Mouse (Mus musculus): ENCODE data around the gene Slc10a7.
"Not testable (repeated sequence)": the region's sequence is repeated elsewhere in the genome, so short reads cannot be mapped to it uniquely, and the experiment has no call there.

Slc10a7 gene

DNA sequence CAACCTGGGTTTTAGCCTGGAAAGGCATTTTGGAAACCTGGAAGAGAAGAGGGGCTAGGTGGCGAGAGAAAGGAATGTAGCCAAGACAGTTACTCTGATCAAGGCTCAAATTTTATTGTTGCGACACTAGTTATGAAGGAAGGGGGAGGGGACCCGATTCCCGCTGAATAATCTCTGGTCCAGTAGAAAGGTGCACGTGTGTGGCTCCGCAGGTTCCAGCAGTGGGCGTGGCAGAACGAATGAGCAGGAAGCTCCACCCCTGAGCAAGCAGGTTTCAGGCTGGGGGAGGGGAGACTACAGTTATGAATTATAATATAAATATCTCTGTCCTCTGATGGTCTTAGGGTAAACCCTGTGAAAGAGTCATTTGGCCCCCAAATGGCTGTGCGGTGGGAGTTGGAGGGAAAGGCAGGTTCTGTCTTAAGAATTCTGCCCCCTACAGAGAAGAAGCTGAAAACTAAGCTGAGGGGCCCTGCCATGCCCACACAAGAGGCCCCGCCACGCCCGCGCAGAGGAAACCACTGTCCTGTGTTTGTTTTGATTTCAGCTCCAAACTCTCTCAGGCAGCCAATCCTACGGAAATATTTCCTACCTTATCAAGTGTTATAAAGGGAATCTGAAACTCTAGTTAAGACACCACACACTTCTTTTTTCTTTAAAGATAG, 36.1 kb downstream of the Slc10a7 start:
- DNase-seq (ENCODE audit: low spot score) = not testable (repeated sequence)

- no peak for DNase-seq (ENCODE audit: low spot score)
Observed at GRCm38 (mm10) chr8:78549971-78550751, 41.0 kb downstream of the Slc10a7 start.

DNA sequence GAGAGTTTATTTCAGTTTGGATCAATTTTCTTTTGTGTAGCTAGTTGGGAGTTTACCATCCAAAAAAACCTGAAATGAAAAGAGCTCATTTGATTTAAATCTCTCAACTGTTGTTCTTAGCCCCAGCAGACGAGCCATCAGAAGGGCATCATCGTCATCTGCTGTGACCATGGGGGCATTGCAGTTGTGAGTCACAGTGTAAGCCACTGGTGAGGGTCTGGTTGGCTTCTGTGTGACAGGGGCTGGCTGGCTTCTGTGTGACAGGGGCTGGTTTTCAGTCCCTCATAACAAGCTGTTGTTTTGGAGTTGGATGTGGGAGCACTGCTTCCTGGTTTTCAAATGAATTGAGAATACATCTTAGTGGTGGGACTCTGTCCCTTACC, 41.6 kb downstream of the Slc10a7 start:
- DNase-seq (ENCODE audit: low spot score) = no peak

GRCm38 (mm10) chr8:78555817-78556216, 46.7 kb downstream of the Slc10a7 start:
- DNase-seq (ENCODE audit: low spot score) = no peak

DNA sequence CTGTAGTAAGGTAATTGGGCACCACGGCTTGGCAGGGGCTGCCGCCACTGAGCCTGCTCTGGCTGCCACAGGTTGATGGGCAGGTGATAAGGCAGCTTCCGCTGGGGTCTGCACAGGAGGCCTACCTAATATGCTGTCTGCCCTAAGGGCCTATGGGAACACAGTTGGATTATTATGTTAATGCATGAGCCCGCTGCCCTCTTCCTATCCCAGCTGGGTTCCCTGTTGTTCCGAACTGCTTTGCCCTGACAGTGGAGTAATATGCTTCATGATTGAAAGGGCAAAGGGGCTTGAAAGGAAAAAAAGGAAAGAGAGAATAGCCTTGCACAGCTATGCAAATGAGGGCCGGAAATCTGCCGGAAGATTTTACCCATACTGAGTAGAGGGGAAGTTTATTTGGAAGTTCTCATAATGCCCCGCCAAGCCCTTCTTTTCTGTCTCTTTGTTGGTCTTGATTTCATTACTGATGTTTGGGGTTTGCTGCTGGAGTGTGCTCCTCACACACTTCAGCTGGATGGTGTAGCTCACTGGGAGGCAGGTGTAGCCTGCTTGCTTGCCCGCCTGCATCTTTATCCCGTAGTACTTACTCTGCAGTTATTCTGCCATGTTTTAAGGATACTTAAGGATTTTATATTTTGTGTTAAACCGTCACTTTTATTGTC, 47.8 kb downstream of the Slc10a7 start:
- no peak for DNase-seq (ENCODE audit: low spot score)

GRCm38 (mm10) chr8:78561620-78562019, 52.5 kb downstream of the Slc10a7 start:
- DNase-seq (ENCODE audit: low spot score) = peak; percentile 10

DNA sequence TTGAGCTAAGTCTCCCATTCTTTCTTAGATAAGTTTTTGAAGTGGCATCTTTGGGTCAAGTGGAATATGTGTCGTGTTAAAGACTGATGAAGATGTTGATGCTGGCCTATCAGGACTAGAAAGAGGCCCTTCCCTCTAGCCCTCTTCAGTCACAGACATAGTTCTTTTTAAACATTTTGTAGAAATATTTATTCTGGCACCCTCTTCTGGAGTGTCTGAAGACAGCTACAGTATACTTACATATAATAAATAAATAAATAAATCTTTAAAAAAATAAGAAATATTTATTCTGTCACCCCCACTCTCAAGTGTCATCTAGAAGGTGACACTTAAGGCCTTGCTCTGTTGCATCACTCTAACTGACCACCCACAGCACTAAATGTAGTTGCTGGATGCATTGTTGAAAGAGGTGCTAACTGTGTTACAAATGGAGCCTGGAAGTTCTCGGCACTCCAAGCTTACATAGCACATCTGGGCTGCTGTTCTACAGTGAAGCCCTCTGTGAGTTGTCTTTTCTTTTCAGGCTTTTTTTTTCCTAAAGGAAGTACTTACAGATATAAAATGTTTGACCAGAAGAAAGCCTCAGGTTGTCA, 54.4 kb downstream of the Slc10a7 start:
- DNase-seq (ENCODE audit: low spot score) = no peak

GRCm38 (mm10) chr8:78564200-78564599, 55.1 kb downstream of the Slc10a7 start:
- no peak for DNase-seq (ENCODE audit: low spot score)

DNA sequence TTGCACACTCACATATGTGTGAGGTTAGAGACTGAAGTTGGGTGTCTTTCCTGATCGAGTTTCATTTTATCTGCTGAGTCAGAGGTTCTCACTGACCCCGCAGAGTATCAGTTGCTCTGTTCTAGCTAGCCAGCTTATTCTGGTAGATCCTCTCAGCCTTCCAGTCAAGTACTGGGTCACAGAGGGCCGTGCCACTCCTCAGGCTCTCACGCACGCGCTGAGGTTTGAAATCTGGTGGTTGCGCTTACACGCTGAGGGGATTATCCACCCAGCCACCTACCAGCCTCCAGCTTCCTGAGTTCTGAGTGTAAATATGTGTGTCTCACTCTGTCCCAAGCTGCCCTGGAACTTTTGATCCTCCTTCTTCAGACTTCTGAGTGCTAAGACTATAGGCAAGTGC, 59.0 kb downstream of the Slc10a7 start:
- DNase-seq (ENCODE audit: low spot score) = no peak

DNA sequence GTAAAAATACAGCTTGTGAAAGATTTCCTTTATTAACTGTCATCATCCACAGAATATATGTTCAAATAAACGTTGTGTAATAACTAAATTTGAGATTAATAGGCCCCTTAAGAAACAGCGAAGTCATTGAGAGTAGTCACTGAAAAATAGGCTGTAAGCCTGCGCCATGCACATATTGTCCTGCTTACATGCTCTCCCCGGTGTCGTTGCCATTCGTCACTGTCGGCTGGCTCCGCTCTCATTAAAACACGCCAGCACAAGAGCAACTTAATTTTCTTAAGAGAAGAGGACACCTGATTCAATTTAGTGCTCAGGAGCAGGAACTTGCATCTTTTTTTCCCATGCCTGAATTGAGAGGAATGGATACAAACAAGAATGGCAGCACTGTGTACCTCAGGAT, 62.4 kb downstream of the Slc10a7 start:
- DNase-seq (ENCODE audit: low spot score) = no peak

DNA sequence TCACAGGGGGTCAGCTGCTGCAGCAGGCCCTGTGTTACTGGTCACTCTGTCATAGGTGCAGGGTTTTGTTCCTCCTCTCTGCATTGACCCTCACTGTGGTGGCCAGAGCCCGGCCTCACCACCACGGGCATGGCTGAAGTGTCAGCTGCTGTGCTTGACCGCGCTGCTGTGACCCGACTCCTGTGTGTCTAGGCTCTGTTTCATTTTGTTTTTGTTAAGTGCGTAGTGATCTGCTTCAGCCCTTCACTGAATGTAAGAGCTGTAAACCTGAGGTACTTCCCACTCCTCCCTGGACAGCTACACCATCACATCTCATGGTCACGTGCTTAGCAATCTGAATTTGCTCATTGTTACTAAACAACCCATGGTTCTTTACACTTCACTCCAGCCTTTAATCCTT, 65.1 kb downstream of the Slc10a7 start:
- DNase-seq (ENCODE audit: low spot score) = no peak

DNA sequence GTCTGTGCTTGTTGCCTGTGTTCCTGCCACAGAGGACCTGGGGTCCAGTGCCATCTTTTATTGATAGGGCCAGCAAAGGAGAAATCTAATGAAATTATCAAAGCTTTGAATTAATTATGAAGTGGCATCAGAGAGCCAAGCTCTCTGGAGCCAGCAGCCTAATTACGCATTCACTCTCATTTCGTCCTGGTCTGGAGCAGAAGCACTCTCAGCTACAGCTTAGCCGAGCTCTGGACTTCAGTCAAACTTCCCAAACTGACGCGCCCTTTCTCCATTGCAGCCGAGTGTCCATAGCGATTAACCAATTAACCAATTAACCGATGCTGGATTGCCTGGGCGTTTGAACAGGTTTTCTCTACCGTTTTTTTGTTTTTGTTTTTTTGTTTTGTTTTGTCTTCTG, 68.4 kb downstream of the Slc10a7 start:
- DNase-seq (ENCODE audit: low spot score) = no peak

GRCm38 (mm10) chr8:78578036-78578435, 68.9 kb downstream of the Slc10a7 start:
- no peak for DNase-seq (ENCODE audit: low spot score)

- DNase-seq (ENCODE audit: low spot score) = no peak
Observed at GRCm38 (mm10) chr8:78584011-78584776, 75.0 kb downstream of the Slc10a7 start.

- DNase-seq (ENCODE audit: low spot score) = no peak
Observed at GRCm38 (mm10) chr8:78584863-78585262, 75.7 kb downstream of the Slc10a7 start.

DNA sequence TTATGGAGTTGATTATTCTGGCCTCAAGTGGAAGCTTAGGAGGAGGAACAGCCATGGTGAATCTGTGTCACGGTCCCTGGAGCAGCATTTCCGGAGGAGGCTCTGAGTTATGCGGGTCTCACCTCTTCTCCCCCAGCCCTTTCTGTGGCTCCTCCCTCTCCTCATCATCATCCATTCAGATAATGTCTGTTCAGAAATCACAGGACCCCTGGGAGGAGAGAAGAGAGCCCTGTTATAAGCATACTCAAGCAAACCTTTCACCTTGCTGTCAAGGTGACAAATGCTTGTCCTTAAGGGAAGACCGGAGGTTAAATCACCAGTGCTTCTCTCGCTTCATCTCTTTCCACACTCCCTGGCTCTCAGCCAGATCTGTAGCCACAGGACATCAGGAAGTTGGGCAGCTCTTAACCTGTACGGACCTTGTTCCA, 86.3 kb downstream of the Slc10a7 start:
- DNase-seq (ENCODE audit: low spot score) = no peak

- DNase-seq (ENCODE audit: low spot score) = no peak
Observed at GRCm38 (mm10) chr8:78598237-78598636, 89.1 kb downstream of the Slc10a7 start.

DNA sequence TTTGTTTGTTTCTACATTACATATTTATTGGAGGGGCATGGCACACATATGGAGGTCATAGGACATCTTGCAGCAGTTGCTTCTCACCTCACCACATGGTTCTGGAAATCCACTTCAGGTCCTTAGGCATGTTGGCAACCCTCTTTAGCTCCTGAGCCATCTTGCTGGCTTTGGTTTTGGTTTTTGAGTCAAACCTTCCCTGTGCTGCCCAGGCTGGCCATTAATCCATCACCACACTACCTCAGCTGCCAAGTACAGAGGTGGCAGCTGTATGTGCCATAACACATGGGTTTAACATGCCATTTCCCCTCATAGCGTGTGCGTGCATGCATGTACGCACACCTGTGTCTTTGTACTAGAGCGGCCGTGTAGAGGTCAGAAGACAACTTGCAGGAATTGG, 93.9 kb downstream of the Slc10a7 start:
- DNase-seq (ENCODE audit: low spot score) = no peak

- DNase-seq (ENCODE audit: low spot score) = no peak
Observed at GRCm38 (mm10) chr8:78604426-78604825, 95.3 kb downstream of the Slc10a7 start.

- no peak for DNase-seq (ENCODE audit: low spot score)
Observed at GRCm38 (mm10) chr8:78609301-78609700, 100.2 kb downstream of the Slc10a7 start.

- DNase-seq (ENCODE audit: low spot score) = no peak
Observed at GRCm38 (mm10) chr8:78611019-78611418, 101.9 kb downstream of the Slc10a7 start.

DNA sequence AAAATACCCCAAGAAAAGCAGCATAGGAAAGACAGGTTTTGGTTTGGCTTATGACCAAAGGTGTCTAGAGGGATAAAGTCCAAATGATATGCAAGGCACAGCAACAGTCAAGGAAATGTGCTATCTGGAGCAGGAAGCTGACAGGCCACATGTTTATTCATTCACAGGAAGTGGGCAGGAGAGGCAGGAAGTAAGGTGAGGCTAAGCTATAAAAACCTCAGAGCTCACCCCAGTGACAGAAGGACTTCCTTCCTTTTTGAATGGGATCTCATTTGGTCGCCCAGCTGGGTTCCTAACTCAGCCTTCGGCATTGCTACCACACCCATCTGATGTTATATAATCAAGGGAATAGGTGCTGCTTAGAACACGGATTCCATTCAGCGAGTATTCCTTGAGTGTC, 113.2 kb downstream of the Slc10a7 start:
- DNase-seq (ENCODE audit: low spot score) = no peak

All from c-Kit-positive CD71-positive TER-119-positive erythroid progenitor cells, embryonic 14.5 days (primary cell).